Mouse (Mus musculus): ENCODE data around the gene Tyrobp.

The Tyrobp gene

GRCm38 (mm10) chr7:30413596-30413995 is at the start of gene Tyrobp:
Tyrobp (plus strand) TSS chr7:30413760.
- DNase-seq (ENCODE audit: low spot score): no peak

- no peak for DNase-seq (ENCODE audit: low spot score)
These were observed 46.1 kb upstream of the Tyrobp start for GRCm38 (mm10) chr7:30367466-30367865.

- DNase-seq (ENCODE audit: low spot score): peak; percentile 74
These were observed 40.0 kb upstream of the Tyrobp start for GRCm38 (mm10) chr7:30373501-30373962.

GRCm38 (mm10) chr7:30380061-30380460 is 33.5 kb upstream of the Tyrobp start:
- DNase-seq (ENCODE audit: low spot score): no peak

- DNase-seq (ENCODE audit: low spot score): no peak
These were observed 29.5 kb upstream of the Tyrobp start for GRCm38 (mm10) chr7:30384106-30384505.

GRCm38 (mm10) chr7:30392746-30393520 is 20.6 kb upstream of the Tyrobp start:
- no peak for DNase-seq (ENCODE audit: low spot score)

- DNase-seq (ENCODE audit: low spot score): no peak
These were observed 19.9 kb upstream of the Tyrobp start for GRCm38 (mm10) chr7:30393631-30394030.

GRCm38 (mm10) chr7:30394379-30394778 is 19.2 kb upstream of the Tyrobp start:
- no peak for DNase-seq (ENCODE audit: low spot score)

- no peak for DNase-seq (ENCODE audit: low spot score)
These were observed 18.7 kb upstream of the Tyrobp start for GRCm38 (mm10) chr7:30394871-30395270.

- no peak for DNase-seq (ENCODE audit: low spot score)
These were observed 13.9 kb upstream of the Tyrobp start for GRCm38 (mm10) chr7:30399671-30400070.

GRCm38 (mm10) chr7:30402343-30402742 is 11.2 kb upstream of the Tyrobp start:
- no peak for DNase-seq (ENCODE audit: low spot score)

GRCm38 (mm10) chr7:30408639-30409038 is 4.9 kb upstream of the Tyrobp start:
- no peak for DNase-seq (ENCODE audit: low spot score)

- no peak for DNase-seq (ENCODE audit: low spot score)
These were observed 3.8 kb upstream of the Tyrobp start for GRCm38 (mm10) chr7:30409789-30410188.

GRCm38 (mm10) chr7:30411023-30411422 is 2.5 kb upstream of the Tyrobp start:
- no peak for DNase-seq (ENCODE audit: low spot score)

GRCm38 (mm10) chr7:30412735-30413147 is 819 bp upstream of the Tyrobp start:
- no peak for DNase-seq (ENCODE audit: low spot score)

GRCm38 (mm10) chr7:30417856-30418255 is 4.3 kb downstream of the Tyrobp start:
- no peak for DNase-seq (ENCODE audit: low spot score)

GRCm38 (mm10) chr7:30419561-30420499 is 6.3 kb downstream of the Tyrobp start, which contains the start of gene Hcst:
Hcst (minus strand) TSS chr7:30419854.
- no peak for DNase-seq (ENCODE audit: low spot score)

GRCm38 (mm10) chr7:30420673-30421072 is 7.1 kb downstream of the Tyrobp start:
- DNase-seq (ENCODE audit: low spot score): no peak

- peak; percentile 63 for DNase-seq (ENCODE audit: low spot score)
These were observed 7.8 kb downstream of the Tyrobp start, which contains the start of gene Nfkbid for GRCm38 (mm10) chr7:30421175-30421889. Nfkbid (plus strand) TSS chr7:30421732.

GRCm38 (mm10) chr7:30421890-30422435 is 8.4 kb downstream of the Tyrobp start:
- peak; percentile 79 for DNase-seq (ENCODE audit: low spot score)

GRCm38 (mm10) chr7:30422560-30422959 is 9.0 kb downstream of the Tyrobp start:
- no peak for DNase-seq (ENCODE audit: low spot score)

Data from urinary bladder, postnatal 25 days (tissue).